Mouse (Mus musculus) neural tube, embryonic 14.5 days (tissue): Measurements from ENCODE around the gene Ehd3. TPM values are rescaled to one million over a fixed set of nuclear protein-coding genes. Genes with fewer than 3 reads are reported as not detected.
"Not testable (repeated sequence)": the region's sequence is repeated elsewhere in the genome, so short reads cannot be mapped to it uniquely, and the experiment has no call there.

Experiments used
- ATAC-seq: fragments of 200-750 bp; cut with Nextera tagmentation; 2 replicates; pipeline ENCODE4 v1.8.0; 2017; ENCODE audit warnings: low read depth, mild to moderate bottlenecking, moderate TSS enrichment, moderate library complexity
- H3K27ac ChIP-seq: fragments of 300-500 bp; sonication (generic); 2 replicates; pipeline ENCODE4 v1.5.1; 2014; ENCODE audit warnings: low read depth, mild to moderate bottlenecking, control low read depth, low read length, moderate library complexity, mixed read lengths
- H3K27me3 ChIP-seq: fragments of 300-500 bp; sonication (generic); 2 replicates; pipeline ENCODE4 v1.6.1; 2014; ENCODE audit warnings: low read length; ENCODE audit not compliant: control insufficient read depth, insufficient read depth
- H3K36me3 ChIP-seq: fragments of 300-500 bp; sonication (generic); 2 replicates; pipeline ENCODE4 v1.6.1; 2014; ENCODE audit warnings: low read length, mixed read lengths; ENCODE audit not compliant: control insufficient read depth, insufficient read depth
- H3K4me1 ChIP-seq: fragments of 300-500 bp; sonication (generic); 2 replicates; pipeline ENCODE4 v1.6.1; 2014; ENCODE audit warnings: low read length; ENCODE audit not compliant: control insufficient read depth, insufficient read depth
- H3K4me2 ChIP-seq: fragments of 300-500 bp; sonication (generic); 2 replicates; pipeline ENCODE4 v1.6.1; 2014; ENCODE audit warnings: mild to moderate bottlenecking, low read depth, low read length, control low read depth
- H3K4me3 ChIP-seq: fragments of 300-500 bp; sonication (generic); 2 replicates; pipeline ENCODE4 v1.5.1; 2014; ENCODE audit warnings: low read depth, low read length, control low read depth, mixed read lengths
- H3K9ac ChIP-seq: fragments of 300-500 bp; sonication (generic); replicated peaks from 2 replicates; pipeline ENCODE4 v1.6.1; 2014; ENCODE audit warnings: low read depth, mild to moderate bottlenecking, control low read depth, low read length, mixed read lengths
- H3K9me3 ChIP-seq: fragments of 300-500 bp; sonication (generic); 2 replicates; pipeline ENCODE4 v1.6.1; 2016; ENCODE audit warnings: low read length; ENCODE audit not compliant: control insufficient read depth
- WGBS: fragments of 180-500 bp; shearing (Covaris S2); extraction: QIAGEN DNeasy Blood & Tissue Kit; methylation state at CpG from one replicate; pipeline ENCODE4 v1.1.7; 2014; 5-methylcytosine and 5-hydroxymethylcytosine counted together
- polyA plus RNA-seq: library from polyadenylated mRNA; unstranded; fragments of >200 nt; fragmentation: Nextera tagmentation; extraction: Ambion mirVana; gene quantifications from 2 replicates; pipeline ENCODE4 v1.2.1, GENCODE M21; 2014

Ehd3 gene
- polyA plus RNA-seq, 1 experiment from 2014 or later, result 25.4 TPM

DNA sequence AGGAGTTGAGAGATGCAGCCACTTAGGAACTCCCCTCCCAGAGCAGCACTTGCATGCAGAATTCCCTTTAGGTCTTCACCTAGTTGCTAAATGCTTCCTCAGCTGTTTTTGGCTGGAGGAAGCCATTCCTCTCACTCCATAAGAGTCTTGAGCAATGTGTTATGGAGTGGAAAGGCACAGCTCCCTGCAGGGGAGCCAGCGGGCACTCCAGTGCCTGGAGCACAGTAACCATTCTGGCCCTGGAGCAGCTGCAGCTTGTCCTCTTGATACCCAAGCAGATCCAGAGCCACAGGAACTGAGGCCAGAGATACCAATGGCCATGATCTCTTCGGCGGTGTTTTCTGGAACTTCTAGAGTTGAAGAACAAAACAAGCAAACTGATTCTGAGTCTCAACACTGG, 32.7 kb downstream of the Ehd3 start:
- Histone ChIP-seq H3K4me2 (no peak overlapping the region), H3K36me3 (no peaks in the 10 kb centered on the region), H3K27me3 (no peaks in the 10 kb centered on the region), H3K9ac (no peak overlapping the region), H3K9me3 (no peaks in the 10 kb centered on the region), H3K4me1 (no peaks in the 10 kb centered on the region), H3K27ac (no peak overlapping the region), H3K4me3 (no peak overlapping the region)
- no peak for ATAC-seq
- WGBS, result 95% methylated on average over 3 of the region's 3 CpGs

DNA sequence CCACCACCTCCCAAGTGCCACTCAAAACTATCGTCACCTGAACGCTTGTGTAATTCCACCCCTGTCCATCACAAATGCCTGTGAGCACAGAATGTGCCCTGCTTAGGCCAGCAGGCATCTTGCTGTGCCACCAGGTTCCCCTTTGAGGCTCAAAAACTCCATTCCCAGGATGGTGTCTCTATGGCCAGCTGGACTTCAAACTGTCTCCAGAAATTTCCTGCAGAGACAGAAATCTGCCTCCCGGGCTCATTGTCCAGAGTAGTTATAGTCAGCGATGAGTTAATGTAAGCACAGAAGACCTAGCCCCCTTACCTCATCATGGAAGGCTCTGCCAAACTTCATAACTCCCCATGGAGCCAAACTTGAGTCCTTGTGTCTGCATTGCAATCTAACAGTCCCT, 33.3 kb downstream of the Ehd3 start:
- Histone ChIP-seq H3K9me3 (no peaks in the 10 kb centered on the region), H3K27me3 (no peaks in the 10 kb centered on the region), H3K4me1 (no peaks in the 10 kb centered on the region), H3K36me3 (no peaks in the 10 kb centered on the region), H3K9ac (no peak overlapping the region), H3K4me3 (no peak overlapping the region), H3K4me2 (no peak overlapping the region), H3K27ac (no peak overlapping the region)
- 93% methylated on average over 4 of the region's 4 CpGs for WGBS
- no peak for ATAC-seq

GRCm38 (mm10) chr17:73839086-73839835, 35.3 kb downstream of the Ehd3 start:
- 70% methylated on average over 3 of the region's 3 CpGs for WGBS
- Histone ChIP-seq H3K4me1 (no peaks in the 10 kb centered on the region), H3K36me3 (no peaks in the 10 kb centered on the region), H3K27me3 (no peaks in the 10 kb centered on the region), H3K4me2 (no peak overlapping the region), H3K4me3 (no peak overlapping the region), H3K9me3 (no peaks in the 10 kb centered on the region), H3K27ac (no peak overlapping the region), H3K9ac (no peak overlapping the region)
- ATAC-seq, result no peak

DNA sequence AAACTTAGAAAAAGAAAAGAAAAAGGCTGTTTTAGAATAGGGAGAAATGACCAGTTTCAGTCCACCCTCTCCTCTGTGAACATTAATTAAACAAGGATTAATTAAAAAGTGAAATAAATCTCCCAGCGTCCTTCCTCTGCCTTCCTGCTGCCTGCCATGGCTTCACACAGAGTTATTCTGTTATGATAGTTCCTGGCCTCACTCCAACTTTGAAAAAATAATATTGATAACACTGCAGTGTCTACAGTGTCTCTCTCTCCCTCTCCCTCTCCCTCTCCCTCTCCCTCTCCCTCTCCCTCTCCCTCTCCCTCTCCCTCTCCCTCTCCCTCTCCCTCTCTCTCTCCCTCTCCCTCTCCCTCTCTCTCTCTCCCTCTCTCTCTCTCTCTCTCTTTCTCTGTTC, 35.9 kb downstream of the Ehd3 start:
- H3K27me3 ChIP-seq, H3K4me2 ChIP-seq, H3K9me3 ChIP-seq, H3K4me3 ChIP-seq, H3K36me3 ChIP-seq, ATAC-seq, H3K27ac ChIP-seq, H3K9ac ChIP-seq, H3K4me1 ChIP-seq: not testable (repeated sequence)
- WGBS, result 61% methylated on average over 1 of the region's 1 CpGs

- Histone ChIP-seq H3K4me3 (no peak overlapping the region), H3K27ac (no peak overlapping the region), H3K9me3 (no peaks in the 10 kb centered on the region), H3K9ac (no peak overlapping the region), H3K4me2 (no peak overlapping the region), H3K4me1 (no peaks in the 10 kb centered on the region), H3K36me3 (no peaks in the 10 kb centered on the region), H3K27me3 (no peaks in the 10 kb centered on the region)
- WGBS, result 83% methylated on average over 1 of the region's 1 CpGs
- ATAC-seq, result no peak
Measured at GRCm38 (mm10) chr17:73842963-73843362, 39.0 kb downstream of the Ehd3 start.

DNA sequence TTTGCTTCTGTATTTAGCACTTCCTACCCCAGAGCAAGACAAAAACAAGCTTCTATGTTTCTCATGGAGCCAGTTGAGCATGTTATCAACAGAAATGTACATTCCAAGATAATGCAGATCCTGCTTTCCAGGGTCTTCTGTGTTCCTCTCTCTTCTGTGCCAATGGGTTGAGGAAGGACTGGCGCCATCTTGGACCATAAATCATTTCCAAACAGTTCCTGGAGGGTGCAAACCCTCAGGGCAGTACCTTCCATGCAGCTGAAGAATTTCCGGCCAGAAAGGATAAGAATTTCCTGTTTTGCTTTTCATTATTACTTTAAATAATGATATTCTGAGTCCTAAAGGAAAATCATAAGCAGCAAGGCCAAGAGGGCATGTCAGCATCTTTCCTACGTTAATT, 41.7 kb downstream of the Ehd3 start:
- no peaks in the 10 kb centered on the region for H3K36me3 ChIP-seq
- H3K9me3 ChIP-seq, result no peaks in the 10 kb centered on the region
- WGBS, result 85% methylated on average over 3 of the region's 3 CpGs
- H3K27ac ChIP-seq, result no peak overlapping the region
- H3K4me3 ChIP-seq, result no peak overlapping the region
- ATAC-seq, result no peak
- H3K4me2 ChIP-seq, result no peak overlapping the region
- H3K4me1 ChIP-seq, result no peaks in the 10 kb centered on the region
- no peak overlapping the region for H3K9ac ChIP-seq
- H3K27me3 ChIP-seq, result no peaks in the 10 kb centered on the region

DNA sequence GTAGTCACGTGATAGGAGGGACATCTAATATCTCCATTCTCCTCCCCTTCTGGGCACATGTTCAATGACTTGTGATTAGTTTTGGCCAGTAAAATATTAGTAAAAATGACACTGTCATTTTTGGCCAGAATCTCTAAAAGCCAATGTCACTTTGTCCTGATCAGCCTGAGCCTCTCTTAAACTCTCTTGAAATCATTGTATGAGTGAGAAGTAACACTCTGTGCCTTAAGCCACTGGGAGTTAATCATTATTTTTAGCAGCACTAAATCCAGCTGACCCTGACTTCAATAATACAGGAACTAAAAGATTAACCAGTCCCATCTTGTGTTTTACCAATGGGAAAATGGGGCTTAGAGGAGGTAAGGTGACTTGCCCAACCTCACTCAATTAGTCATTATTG, 43.5 kb downstream of the Ehd3 start:
- H3K27ac ChIP-seq, result no peak overlapping the region
- no peak for ATAC-seq
- no peak overlapping the region for H3K4me2 ChIP-seq
- WGBS, result 89% methylated on average over 1 of the region's 1 CpGs
- H3K9ac ChIP-seq, result no peak overlapping the region
- no peaks in the 10 kb centered on the region for H3K27me3 ChIP-seq
- H3K4me1 ChIP-seq, result no peaks in the 10 kb centered on the region
- H3K36me3 ChIP-seq, result no peaks in the 10 kb centered on the region
- no peaks in the 10 kb centered on the region for H3K9me3 ChIP-seq
- H3K4me3 ChIP-seq, result no peak overlapping the region

DNA sequence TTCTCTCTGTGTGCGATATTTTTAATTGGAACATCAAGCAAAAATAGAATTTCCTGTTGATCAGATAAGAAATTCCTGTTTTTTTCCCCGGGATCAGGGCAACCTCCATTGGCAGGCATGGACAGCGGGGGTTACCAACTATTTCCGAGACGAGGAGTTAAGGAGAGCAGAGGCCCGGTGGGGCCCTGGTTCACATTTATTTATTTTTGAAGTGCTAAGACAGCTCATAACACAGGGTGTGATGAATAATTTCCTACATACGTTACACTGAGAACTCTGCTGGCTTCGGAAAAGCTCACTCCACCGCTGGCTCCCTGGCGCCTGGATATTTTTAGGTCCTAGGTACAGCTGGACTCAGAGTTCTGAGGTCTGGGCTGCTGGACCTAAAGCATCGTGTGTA, 49.1 kb downstream of the Ehd3 start:
- no peak for ATAC-seq
- Histone ChIP-seq H3K4me2 (no peak overlapping the region), H3K9ac (no peak overlapping the region), H3K4me3 (no peak overlapping the region), H3K9me3 (no peaks in the 10 kb centered on the region), H3K27me3 (no peaks in the 10 kb centered on the region), H3K4me1 (no peaks in the 10 kb centered on the region), H3K27ac (no peak overlapping the region), H3K36me3 (no peaks in the 10 kb centered on the region)
- 91% methylated on average over 11 of the region's 11 CpGs for WGBS

- no peak overlapping the region for H3K9ac ChIP-seq
- H3K36me3 ChIP-seq, result no peaks in the 10 kb centered on the region
- no peak overlapping the region for H3K4me2 ChIP-seq
- H3K27me3 ChIP-seq, result no peaks in the 10 kb centered on the region
- H3K4me3 ChIP-seq, result no peak overlapping the region
- ATAC-seq, result no peak
- 80% methylated on average over 4 of the region's 4 CpGs for WGBS
- no peaks in the 10 kb centered on the region for H3K9me3 ChIP-seq
- H3K4me1 ChIP-seq, result no peaks in the 10 kb centered on the region
- no peak overlapping the region for H3K27ac ChIP-seq
Measured at GRCm38 (mm10) chr17:73853717-73854116, 49.8 kb downstream of the Ehd3 start.
